Mouse (Mus musculus) kidney, adult 18-20 months (tissue): Measurements from ENCODE around the gene Cacng4.

ENCODE experiments used
- DNase-seq: peaks from one replicate; pipeline ENCODE4 v3.0.0; 2021

Gene Cacng4

GRCm38 (mm10) chr11:107794547-107795269 is at the start of gene Cacng4:
Cacng4 (minus strand) TSS chr11:107794557.
- no peak for DNase-seq

DNA sequence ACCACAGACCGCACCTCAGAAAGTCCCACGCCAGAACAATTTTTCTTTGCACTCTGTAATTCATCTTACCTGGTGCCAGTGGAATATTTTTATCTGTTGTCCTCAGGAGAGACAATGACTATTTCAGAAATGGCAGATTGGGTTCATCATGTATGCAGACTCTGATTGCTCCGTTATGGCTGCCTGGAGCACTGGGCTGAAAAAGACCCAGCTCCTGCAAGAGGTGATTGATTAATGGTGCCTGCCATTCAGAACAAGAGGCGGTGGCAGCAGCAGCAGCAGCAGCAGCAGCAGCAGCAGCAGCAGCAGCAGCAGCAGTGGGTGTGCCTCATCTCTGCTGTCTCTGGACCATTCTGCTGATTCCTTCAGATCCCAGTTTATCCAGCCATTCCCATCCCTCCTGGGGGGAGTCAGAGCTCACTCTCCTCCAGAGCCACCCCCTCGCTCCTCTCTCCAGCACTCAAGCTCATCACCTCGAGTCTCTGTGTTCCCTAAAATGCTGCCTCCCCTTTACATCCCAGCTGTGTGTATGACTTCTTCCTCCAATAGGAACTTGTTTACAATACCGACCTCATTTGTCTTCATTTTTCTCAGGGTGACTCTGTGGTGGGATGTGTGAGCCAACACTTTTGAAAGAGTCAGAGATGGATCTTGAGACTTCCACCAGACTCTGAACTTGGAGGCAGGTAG is 39.1 kb upstream of the Cacng4 start:
- no peak for DNase-seq

GRCm38 (mm10) chr11:107817196-107817595 is 22.8 kb upstream of the Cacng4 start:
- no peak for DNase-seq

- DNase-seq: no peak
Measured at GRCm38 (mm10) chr11:107812941-107813648, 18.7 kb upstream of the Cacng4 start.

- no peak for DNase-seq
Measured at GRCm38 (mm10) chr11:107812429-107812828, 18.1 kb upstream of the Cacng4 start.

DNA sequence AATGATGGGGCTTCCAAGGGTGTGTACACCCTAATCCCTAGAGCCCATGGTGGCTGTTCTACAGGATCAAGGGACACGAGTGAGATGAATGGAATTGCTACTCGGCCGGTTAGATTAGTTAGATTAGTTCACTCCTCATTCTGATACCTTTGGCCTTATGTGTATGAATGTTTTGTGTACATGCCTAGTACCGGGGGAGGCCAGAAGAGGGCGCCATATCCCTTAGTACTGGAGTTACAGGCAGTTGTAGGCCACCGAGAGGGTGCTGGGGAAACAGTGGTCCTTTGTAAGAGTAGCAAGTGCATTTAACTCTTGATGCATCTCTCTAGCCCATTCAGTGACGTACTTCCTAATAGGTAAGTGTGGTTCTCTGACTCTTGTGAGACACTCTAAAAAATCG is 14.2 kb upstream of the Cacng4 start:
- peak; percentile 13 for DNase-seq

- no peak for DNase-seq
Measured at GRCm38 (mm10) chr11:107806058-107806457, 11.7 kb upstream of the Cacng4 start.

GRCm38 (mm10) chr11:107801946-107802345 is 7.6 kb upstream of the Cacng4 start:
- no peak for DNase-seq

DNA sequence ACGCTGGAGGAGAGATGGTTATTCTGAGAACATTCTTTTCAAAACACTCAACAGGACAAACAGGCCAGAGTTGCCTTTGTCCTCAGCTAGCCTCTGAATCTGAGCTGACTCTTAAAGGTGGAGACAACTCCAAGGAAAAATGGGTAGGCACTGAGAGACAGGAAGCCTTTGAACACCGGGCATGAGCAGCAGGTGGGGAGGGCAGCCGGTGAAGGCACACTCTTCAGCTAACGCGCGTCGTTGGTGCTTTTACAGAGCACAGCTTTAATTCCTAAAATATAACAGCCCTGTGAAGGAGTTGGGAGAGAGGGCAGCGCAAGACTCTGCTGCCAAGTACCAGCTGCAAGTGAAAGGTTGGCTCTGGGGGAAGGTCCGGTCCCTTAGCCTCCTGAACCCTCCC is 5.0 kb upstream of the Cacng4 start:
- no peak for DNase-seq

- no peak for DNase-seq
Measured at GRCm38 (mm10) chr11:107796346-107796745, 2.0 kb upstream of the Cacng4 start.

- peak; percentile 39 for DNase-seq
Measured at GRCm38 (mm10) chr11:107795384-107796035, 1.2 kb upstream of the Cacng4 start.

GRCm38 (mm10) chr11:107794103-107794493 is 259 bp downstream of the Cacng4 start:
- DNase-seq: peak; percentile 15

- no peak for DNase-seq
Measured at GRCm38 (mm10) chr11:107793200-107794102, 906 bp downstream of the Cacng4 start.

DNA sequence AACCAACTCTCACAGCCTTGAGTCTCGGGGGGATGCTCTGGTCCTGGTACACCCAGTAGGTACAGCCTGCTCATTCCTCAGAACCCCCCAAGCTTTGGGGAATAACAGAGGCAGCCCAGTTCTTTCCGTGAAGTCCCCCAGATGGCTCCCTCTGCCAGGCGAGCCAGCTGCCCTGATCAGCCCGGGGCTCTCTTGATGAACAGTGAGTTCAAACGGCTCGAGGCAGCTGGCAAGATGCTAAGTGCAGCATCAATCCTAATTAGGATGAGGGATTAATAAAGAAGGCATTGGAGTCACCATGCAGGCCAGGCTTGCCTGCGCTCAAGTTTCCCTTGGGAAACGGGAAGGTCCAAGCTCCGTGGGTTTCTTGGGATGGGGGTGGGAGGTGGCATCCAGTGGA is 2.2 kb downstream of the Cacng4 start:
- no peak for DNase-seq

DNA sequence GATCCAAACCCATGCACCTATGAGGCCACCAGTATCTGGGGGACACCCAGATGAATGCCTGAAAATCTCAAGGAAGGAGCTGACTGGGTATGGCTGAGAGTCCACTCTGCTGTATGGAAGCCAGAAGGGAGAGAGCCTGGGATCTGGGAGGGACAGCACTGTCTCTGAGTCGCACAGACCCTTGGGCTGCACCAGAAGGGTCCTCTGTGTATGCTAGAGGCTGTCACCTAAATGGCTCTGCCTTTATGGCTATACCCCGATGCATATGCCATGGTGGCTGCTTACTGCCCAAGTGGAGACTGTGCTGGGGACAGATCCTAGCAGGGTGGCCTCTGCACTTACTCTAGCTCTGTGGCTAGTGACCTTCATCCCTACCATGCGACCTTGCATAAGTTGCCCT is 8.6 kb downstream of the Cacng4 start:
- no peak for DNase-seq

- no peak for DNase-seq
Measured at GRCm38 (mm10) chr11:107785288-107785687, 9.1 kb downstream of the Cacng4 start.

DNA sequence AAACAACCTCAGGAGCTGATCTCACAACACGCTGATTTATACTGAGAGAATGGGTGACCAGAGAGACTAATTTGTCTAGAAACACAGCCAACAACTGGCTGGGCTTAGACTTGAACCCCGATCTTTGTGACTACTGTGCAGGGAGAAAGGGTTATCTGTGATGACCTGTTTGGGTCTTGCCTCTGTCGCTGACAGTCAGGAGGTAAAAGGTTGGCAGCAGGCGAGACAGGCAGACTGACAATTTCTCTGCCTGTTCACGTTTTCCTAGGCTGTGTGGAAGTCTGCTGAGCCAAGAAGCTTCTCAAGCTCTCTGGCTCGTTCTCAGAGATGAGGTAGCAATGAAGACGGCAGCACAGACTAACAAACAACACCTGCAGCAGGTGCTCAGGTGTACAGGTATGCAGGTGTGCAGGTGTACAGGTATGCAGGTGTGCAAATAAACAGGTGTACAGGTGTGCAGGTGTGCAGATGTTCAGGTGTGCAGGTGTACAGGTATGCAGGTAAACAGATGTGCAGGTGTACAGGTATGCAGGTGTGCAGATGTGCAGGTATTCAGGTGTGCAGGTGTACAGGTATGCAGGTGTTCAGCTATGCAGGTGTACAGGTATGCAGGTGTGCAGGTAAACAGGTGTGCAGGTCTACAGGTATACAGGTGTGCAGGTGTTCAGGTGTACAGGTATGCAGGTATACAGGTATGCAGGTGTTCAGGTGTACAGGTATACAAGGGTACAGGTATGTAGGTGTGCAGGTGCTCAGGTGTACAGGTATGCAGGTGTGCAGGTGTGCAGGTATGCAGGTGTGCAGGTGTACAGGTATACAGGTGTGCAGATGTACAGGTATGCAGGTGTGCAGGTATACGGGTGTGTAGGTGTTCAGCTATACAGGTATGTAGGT is 10.2 kb downstream of the Cacng4 start:
- no peak for DNase-seq

DNA sequence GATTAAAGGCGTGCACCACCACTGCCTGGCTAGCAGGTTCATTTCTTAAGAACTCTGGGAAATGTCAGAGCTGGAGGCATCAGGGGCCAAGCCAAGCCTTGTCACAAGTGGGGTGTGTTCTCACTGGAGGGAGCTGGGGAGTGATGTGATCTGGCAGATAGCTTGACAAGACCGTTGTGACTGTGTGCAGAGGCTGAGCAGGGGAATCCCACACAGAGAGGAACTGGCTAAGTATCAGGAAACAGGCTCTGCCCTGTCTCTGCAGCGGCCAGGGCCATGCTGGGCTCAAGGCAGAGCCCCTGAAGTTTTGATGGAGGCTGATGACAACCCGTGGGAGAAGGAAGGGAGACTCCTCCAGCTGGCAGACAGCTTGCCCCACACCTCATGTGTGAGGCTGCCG is 11.8 kb downstream of the Cacng4 start:
- DNase-seq: no peak

DNA sequence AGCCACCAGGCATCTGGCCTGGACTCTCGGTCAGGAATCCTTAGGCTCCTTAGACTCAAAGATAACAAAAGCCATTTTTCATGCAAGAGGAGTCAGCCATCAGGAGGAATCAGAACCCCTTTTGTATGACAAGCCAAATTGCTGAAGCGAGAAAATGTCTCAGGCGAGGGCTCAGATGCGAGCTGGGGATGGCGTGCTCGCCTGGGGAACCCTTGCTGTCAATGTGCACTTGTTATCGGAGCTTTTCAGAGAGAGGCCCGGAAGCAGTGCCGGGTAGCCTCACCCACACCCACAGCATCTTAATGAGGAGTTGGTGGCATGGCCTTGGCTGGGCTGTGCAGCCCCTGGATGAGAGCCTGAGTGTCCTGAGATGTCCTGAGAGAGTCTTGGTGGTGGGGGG is 15.5 kb downstream of the Cacng4 start:
- DNase-seq: no peak

DNA sequence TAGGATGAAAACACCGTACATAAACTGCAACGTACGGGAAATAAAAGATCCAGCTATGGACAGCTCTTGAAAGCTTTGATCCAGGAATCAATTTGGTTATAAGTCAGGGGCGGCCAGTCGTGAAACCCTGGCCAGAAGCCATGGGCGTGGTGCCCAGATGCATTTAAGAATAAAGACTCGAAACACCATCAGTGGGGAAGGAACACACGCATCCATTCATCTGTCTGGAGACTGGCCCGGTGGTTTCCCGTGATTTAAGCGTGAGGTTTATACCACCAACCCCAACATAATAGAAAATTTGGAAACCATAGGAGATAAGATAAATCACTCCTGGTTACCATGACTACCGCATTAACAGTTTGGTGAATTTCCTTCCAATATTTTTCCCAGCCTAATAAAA is 16.9 kb downstream of the Cacng4 start:
- DNase-seq: no peak

DNA sequence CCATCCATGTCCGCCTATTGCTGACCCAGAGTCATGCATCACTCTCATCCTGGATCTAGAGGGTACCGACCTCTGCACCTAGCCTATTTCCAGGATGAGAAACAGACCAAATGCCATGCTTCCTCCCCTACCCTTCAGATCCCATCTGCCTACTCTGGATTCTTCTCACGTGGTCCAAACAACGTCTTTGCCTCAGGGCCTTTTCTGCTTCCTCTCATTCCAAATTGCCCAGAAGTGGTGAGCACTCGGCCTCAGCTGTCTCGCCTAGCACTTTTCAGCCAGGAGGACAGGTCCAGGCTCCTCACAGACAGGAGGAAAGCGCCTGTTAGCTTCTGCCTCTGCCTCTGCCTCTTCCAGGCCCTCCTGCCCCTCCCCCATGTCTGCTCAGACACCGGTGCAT is 21.0 kb downstream of the Cacng4 start:
- DNase-seq: no peak
